Mouse (Mus musculus): Measurements from ENCODE around the gene Tgif2. TPM values are rescaled to one million over a fixed set of nuclear protein-coding genes. Genes with fewer than 3 reads are reported as not detected.
"Not testable (repeated sequence)": the region's sequence is repeated elsewhere in the genome, so short reads cannot be mapped to it uniquely, and the experiment has no call there.

Tgif2 gene
- polyA plus RNA-seq, 1 experiment from 2014 or later = 0.11 TPM

GRCm38 (mm10) chr2:156874760-156875510 lies 35.1 kb downstream of the Tgif2 start:
- Histone ChIP-seq H3K27ac (no peak overlapping the region), H3K36me3 (ENCODE audit: inconsistent target) (peaks cover 41% of the 10 kb centered on the region), H3K79me2 (ENCODE audit: inconsistent target) (peaks cover 31% of the 10 kb centered on the region), H3K4me3 (ENCODE audit: inconsistent target) (no peak overlapping the region)
- WGBS (ENCODE audit: missing documents) = 91% methylated on average over 4 of the region's 4 CpGs

GRCm38 (mm10) chr2:156877726-156878125 lies 37.9 kb downstream of the Tgif2 start:
- peaks cover 3% of the 10 kb centered on the region; the same call in 1 of the 2 replicates for H3K79me2 ChIP-seq (ENCODE audit: inconsistent target)
- H3K27ac ChIP-seq = no peak overlapping the region
- 17% methylated on average over 9 of the region's 9 CpGs for WGBS (ENCODE audit: missing documents)
- H3K36me3 ChIP-seq (ENCODE audit: inconsistent target) = peaks cover 16% of the 10 kb centered on the region
- no peak overlapping the region for H3K4me3 ChIP-seq (ENCODE audit: inconsistent target)

DNA sequence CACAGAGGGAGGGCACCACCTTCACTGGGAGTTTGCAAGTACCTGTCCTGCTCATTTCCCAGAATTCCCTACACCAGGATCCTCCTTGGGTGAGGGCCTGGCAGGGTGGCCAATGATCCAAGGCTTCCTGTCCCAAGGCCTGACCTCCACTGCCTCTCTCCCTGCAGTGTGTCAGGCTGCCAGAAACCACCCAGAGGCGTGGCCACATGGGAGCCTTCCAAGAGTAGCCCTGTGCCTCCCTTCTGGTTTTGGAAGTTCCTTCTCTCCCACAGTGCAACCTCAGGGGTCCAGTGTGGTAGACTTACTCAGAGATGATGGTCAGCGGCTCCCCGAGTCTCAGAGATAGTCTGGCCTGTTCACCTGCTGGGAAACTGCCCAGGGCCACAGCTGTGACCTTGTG lies 39.7 kb downstream of the Tgif2 start:
- Histone ChIP-seq H3K4me3 (ENCODE audit: inconsistent target) (no peak overlapping the region), H3K27ac (no peak overlapping the region), H3K79me2 (ENCODE audit: inconsistent target) (no peaks in the 10 kb centered on the region), H3K36me3 (ENCODE audit: inconsistent target) (no peaks in the 10 kb centered on the region)
- WGBS (ENCODE audit: missing documents) = 88% methylated on average over 3 of the region's 3 CpGs

DNA sequence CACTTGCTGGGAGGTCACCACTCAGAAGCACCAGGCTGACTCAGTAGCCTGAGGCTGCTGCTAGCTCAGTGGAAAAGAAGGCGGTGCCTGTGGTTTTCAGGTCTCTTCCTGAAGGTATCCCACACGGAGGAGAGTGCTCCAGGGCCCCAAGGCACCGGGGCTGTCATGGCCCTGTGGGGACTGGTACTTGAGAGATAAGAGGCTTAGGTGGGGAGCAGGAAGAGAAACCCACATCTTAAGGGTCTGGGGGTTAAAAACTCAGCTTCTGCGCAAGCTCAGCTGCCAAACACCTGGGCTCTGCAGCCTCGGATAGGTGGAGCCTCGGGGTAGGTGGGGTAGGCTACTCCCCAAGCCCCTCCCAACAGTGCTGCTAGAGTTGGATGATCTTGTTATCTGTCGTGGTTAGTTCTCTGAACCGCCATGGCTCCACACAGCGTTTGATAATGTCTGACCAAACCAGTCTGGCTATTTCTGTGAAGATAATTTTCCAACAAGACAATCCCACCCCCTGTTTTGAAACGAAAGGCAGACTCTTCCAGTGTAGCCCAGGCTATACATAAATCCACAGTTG lies 42.7 kb downstream of the Tgif2 start:
- Histone ChIP-seq H3K36me3 (ENCODE audit: inconsistent target) (no peaks in the 10 kb centered on the region), H3K4me3 (ENCODE audit: inconsistent target) (no peak overlapping the region), H3K27ac (no peak overlapping the region), H3K79me2 (ENCODE audit: inconsistent target) (no peaks in the 10 kb centered on the region)
- WGBS (ENCODE audit: missing documents) = 41% methylated on average over 10 of the region's 10 CpGs

GRCm38 (mm10) chr2:156884396-156885211 lies 44.8 kb downstream of the Tgif2 start:
- no peak overlapping the region for H3K4me3 ChIP-seq (ENCODE audit: inconsistent target)
- H3K79me2 ChIP-seq (ENCODE audit: inconsistent target) = no peaks in the 10 kb centered on the region
- H3K36me3 ChIP-seq (ENCODE audit: inconsistent target) = no peaks in the 10 kb centered on the region
- WGBS (ENCODE audit: missing documents) = 48% methylated on average over 8 of the region's 10 CpGs
- H3K27ac ChIP-seq = no peak overlapping the region

DNA sequence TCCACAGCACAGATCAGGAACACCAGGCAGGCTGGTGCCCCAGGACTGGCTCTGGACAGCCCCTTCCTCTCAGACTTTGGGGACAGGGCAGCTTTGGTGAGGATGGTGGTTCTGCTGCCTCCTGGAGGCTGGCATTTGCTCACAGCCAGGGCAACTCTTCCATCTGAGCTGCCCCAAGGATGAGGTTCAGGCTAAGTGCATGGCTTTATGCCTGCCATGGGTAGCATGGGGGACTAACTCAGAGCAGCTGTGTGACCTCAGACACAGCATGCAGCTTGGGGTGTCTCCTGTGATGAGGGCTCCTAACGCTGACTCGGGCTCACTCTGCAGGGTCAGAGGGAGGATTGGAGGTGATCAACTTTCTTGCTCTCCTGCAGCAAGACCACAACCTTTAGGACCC lies 45.9 kb downstream of the Tgif2 start:
- 58% methylated on average over 2 of the region's 2 CpGs for WGBS (ENCODE audit: missing documents)
- H3K79me2 ChIP-seq (ENCODE audit: inconsistent target); H3K27ac ChIP-seq; H3K4me3 ChIP-seq (ENCODE audit: inconsistent target); H3K36me3 ChIP-seq (ENCODE audit: inconsistent target): not testable (repeated sequence)

- Histone ChIP-seq H3K27ac (no peak overlapping the region), H3K79me2 (ENCODE audit: inconsistent target) (no peaks in the 10 kb centered on the region), H3K4me3 (ENCODE audit: inconsistent target) (no peak overlapping the region), H3K36me3 (ENCODE audit: inconsistent target) (no peaks in the 10 kb centered on the region)
- 49% methylated on average over 10 of the region's 10 CpGs for WGBS (ENCODE audit: missing documents)
Observed at GRCm38 (mm10) chr2:156886084-156886631, 46.4 kb downstream of the Tgif2 start.

- no peaks in the 10 kb centered on the region for H3K79me2 ChIP-seq (ENCODE audit: inconsistent target)
- 15% methylated on average over 6 of the region's 6 CpGs for WGBS (ENCODE audit: missing documents)
- H3K27ac ChIP-seq = no peak within 1 kb of the TSS
- no peak within 1 kb of the TSS for H3K4me3 ChIP-seq (ENCODE audit: inconsistent target)
- H3K36me3 ChIP-seq (ENCODE audit: inconsistent target) = no peaks in the 10 kb centered on the region
Observed at GRCm38 (mm10) chr2:156887017-156887416, 47.2 kb downstream of the Tgif2 start, which contains the start of gene Sla2. Gene Sla2 (minus strand): TSS chr2:156887192.

DNA sequence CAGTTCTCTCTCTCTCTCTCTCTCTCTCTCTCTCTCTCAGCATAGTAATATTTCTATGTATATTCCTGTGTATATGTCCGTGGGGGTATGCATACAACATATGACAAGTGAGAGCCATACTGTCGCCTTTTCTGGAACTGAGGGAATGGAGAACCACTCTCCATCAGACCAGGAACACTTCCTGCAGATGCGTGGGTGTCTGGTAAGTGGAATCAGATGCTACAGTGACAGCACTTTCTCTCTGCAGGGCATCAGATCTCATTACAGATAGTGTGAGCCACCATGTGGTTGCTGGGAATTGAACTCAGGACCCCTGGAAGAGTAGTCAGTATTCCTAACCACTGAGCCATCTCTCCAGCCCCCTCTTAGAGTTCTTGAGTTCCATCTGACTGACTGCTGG lies 48.7 kb downstream of the Tgif2 start:
- H3K79me2 ChIP-seq (ENCODE audit: inconsistent target) = no peaks in the 10 kb centered on the region
- no peak overlapping the region for H3K27ac ChIP-seq
- H3K4me3 ChIP-seq (ENCODE audit: inconsistent target) = no peak overlapping the region
- no peaks in the 10 kb centered on the region for H3K36me3 ChIP-seq (ENCODE audit: inconsistent target)
- 82% methylated on average over 3 of the region's 3 CpGs for WGBS (ENCODE audit: missing documents)

DNA sequence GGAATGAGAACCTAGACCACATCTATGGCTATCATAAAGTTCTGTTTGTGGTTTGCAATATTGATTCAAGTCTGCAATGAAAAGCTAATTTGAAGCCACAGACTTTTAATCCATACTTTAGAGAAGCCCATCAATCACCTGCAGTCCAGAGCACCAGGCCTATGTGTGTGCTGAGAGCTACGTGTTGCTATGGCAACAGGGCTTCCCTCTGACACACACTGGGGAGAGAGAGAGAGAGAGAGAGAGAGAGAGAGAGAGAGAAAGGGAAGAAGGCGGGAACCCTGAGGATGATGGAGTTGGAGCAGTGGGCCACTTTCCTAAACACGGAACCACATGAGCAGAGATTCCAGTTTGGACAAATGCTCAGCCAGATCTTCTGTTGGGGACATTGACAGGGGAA lies 52.4 kb downstream of the Tgif2 start:
- no peaks in the 10 kb centered on the region for H3K36me3 ChIP-seq (ENCODE audit: inconsistent target)
- no peaks in the 10 kb centered on the region for H3K79me2 ChIP-seq (ENCODE audit: inconsistent target)
- H3K4me3 ChIP-seq (ENCODE audit: inconsistent target) = no peak overlapping the region
- no peak overlapping the region for H3K27ac ChIP-seq
- WGBS (ENCODE audit: missing documents) = 80% methylated on average over 3 of the region's 3 CpGs

DNA sequence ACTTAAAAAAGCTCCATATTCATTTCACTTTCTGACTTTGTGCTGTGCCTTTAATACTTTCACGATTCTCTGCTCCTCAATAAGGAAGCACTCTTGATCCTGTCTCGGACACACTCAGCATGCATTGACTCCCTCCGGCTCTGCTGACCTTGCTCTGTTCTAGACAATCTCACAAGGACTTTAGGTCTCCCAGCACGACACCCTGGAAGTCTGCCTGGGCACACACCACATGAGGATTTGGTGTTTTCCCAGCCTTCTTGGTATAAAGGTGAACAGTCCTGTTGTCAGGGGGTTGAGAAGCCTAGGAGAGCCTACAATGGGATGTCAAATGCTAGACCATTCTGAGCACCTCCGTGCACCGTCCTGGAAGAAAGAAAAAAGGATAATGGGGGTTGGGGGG lies 53.0 kb downstream of the Tgif2 start:
- Histone ChIP-seq H3K79me2 (ENCODE audit: inconsistent target) (no peaks in the 10 kb centered on the region), H3K27ac (no peak overlapping the region), H3K36me3 (ENCODE audit: inconsistent target) (no peaks in the 10 kb centered on the region), H3K4me3 (ENCODE audit: inconsistent target) (no peak overlapping the region)
- 94% methylated on average over 6 of the region's 6 CpGs for WGBS (ENCODE audit: missing documents)

- WGBS (ENCODE audit: missing documents) = 88% methylated on average over 15 of the region's 15 CpGs
- H3K4me3 ChIP-seq (ENCODE audit: inconsistent target) = no peak overlapping the region
- no peak overlapping the region for H3K27ac ChIP-seq
- no peaks in the 10 kb centered on the region for H3K36me3 ChIP-seq (ENCODE audit: inconsistent target)
- no peaks in the 10 kb centered on the region for H3K79me2 ChIP-seq (ENCODE audit: inconsistent target)
Observed at GRCm38 (mm10) chr2:156894496-156895265, 54.9 kb downstream of the Tgif2 start.

DNA sequence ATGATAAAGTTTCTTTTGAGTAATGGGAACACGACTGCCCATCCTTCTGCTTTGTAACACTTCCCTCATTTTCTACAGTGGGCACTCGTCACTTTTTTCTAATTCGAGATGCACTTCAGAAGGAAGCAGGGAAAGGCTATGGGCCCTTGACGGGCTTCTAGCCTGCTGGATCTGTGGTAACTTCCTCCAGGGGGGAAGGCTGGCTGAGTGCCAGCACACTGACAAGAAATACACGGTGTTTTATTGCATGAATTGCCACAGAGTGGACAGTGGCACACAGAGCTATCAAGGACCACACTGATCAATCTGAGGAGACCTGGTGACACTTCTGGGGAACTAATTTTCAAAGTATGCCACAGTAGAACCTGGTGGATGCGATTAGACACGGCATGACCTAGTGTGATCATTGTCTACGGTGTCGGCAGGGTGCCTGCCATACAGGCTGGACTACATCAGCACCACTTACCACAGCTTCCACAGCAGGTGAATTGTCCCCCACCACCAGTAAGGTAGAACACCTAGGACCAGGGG lies 56.6 kb downstream of the Tgif2 start:
- WGBS (ENCODE audit: missing documents) = 47% methylated on average over 9 of the region's 9 CpGs

GRCm38 (mm10) chr2:156897034-156897433 lies 57.2 kb downstream of the Tgif2 start:
- WGBS (ENCODE audit: missing documents) = 93% methylated on average over 9 of the region's 9 CpGs
- no peaks in the 10 kb centered on the region for H3K36me3 ChIP-seq (ENCODE audit: inconsistent target)
- no peak overlapping the region for H3K27ac ChIP-seq
- no peaks in the 10 kb centered on the region for H3K79me2 ChIP-seq (ENCODE audit: inconsistent target)
- no peak overlapping the region for H3K4me3 ChIP-seq (ENCODE audit: inconsistent target)

More for the DNA sequence above, 56.6 kb downstream of the Tgif2 start:
- Histone ChIP-seq H3K27ac (no peak overlapping the region), H3K4me3 (ENCODE audit: inconsistent target) (no peak overlapping the region), H3K36me3 (ENCODE audit: inconsistent target) (no peaks in the 10 kb centered on the region), H3K79me2 (ENCODE audit: inconsistent target) (no peaks in the 10 kb centered on the region)
